Mouse (Mus musculus): ENCODE results near the gene Gm20388.
A peak's percentile ranks its signal among the peaks of the same experiment; 100 is the strongest.

Gene Gm20388

DNA sequence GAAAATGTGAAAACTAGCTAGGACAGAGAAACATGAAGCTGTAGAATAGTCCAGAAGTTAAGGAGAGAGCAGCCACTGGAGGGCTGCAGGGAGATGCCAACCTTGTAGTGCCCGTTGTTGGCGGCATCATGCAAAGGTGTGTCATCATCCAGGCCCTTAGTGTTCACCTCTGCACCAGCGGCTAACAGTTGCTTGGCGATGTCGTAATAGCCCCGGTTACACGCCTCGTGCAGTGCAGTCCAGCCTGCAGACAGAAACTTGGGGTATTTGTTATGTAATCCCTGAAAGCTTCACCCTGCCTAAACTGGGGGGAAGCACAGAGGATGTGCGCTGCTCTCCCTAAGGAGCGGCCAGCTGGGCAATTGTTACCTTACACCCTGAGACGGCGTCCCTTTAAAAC is 2987.8 kb downstream of the Gm20388 start:
- DNase-seq: peak in 1 of 2 experiments; percentile 18

DNA sequence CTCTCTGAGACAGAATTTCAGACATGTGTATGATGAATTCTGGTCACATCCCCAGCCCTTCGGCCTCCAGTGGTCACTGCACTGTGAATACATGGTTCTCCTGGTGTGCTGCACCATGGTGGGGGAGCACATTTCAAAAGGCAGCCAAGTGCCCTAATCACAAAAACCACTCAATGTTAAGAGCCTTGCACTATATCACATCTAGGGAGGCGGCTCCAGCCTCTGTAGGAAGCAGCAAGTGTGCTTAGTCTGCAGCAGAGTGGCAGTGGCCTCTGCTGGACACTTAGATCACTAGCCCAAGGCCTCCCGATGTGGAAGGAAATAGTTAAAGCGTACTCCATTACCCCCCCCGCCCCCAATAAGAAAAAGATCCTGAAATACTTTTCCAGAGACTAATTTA is 2988.4 kb downstream of the Gm20388 start:
- no peak for DNase-seq

- DNase-seq: no peak
These were observed 2990.8 kb downstream of the Gm20388 start for GRCm38 (mm10) chr8:122901476-122901875.

GRCm38 (mm10) chr8:122901892-122902515 is 2991.4 kb downstream of the Gm20388 start:
- no peak for DNase-seq

- DNase-seq: no peak
These were observed 2991.9 kb downstream of the Gm20388 start for GRCm38 (mm10) chr8:122902581-122902980.

- no peak for DNase-seq
These were observed 2992.4 kb downstream of the Gm20388 start for GRCm38 (mm10) chr8:122903002-122903401.

- DNase-seq: no peak
These were observed 2993.9 kb downstream of the Gm20388 start for GRCm38 (mm10) chr8:122904496-122904895.

- DNase-seq: no peak
These were observed 2994.7 kb downstream of the Gm20388 start for GRCm38 (mm10) chr8:122905346-122905745.

GRCm38 (mm10) chr8:122906463-122907021 is 2995.9 kb downstream of the Gm20388 start:
- DNase-seq: peak; percentile 89 to 90

GRCm38 (mm10) chr8:122912150-122912549 is 3001.5 kb downstream of the Gm20388 start:
- DNase-seq: no peak

DNA sequence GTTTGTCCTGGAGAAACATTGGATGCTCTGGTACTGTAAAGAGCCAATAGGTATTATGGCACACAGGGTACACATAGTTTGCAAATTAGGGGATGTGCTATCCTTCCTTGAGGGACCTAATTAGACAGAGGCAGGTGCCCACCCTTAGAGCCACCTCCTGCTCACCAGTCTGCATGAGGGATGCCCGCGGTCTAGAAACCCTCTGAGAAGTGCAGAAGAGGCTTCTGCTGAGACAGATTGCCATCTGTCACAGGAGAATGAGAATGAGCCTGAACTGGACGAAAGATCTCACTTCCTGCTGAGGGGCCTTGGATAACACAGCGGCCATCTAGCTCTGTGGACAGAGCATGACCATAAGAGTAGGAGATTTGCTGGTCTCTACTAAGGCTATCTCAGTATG is 3002.2 kb downstream of the Gm20388 start:
- no peak for DNase-seq

DNA sequence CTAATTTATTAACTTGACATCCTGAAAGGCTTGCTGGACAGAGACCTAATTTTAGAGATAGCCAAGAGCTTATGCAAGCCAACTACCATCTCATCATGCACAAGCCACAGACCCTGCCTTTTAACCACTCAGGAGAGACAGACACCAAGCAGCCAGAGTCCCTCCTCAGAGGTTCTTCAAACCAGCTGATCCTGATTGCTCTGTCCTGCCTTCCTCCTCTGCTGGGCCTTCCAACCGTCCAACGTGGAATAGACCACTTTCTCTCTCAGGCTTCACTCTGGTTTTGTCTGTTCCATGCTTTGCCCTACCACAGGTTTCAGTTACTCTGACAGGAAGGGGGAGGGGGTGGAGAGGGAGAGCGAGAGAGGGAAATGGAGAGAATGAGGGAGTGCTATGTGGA is 3006.1 kb downstream of the Gm20388 start:
- DNase-seq: no peak

DNA sequence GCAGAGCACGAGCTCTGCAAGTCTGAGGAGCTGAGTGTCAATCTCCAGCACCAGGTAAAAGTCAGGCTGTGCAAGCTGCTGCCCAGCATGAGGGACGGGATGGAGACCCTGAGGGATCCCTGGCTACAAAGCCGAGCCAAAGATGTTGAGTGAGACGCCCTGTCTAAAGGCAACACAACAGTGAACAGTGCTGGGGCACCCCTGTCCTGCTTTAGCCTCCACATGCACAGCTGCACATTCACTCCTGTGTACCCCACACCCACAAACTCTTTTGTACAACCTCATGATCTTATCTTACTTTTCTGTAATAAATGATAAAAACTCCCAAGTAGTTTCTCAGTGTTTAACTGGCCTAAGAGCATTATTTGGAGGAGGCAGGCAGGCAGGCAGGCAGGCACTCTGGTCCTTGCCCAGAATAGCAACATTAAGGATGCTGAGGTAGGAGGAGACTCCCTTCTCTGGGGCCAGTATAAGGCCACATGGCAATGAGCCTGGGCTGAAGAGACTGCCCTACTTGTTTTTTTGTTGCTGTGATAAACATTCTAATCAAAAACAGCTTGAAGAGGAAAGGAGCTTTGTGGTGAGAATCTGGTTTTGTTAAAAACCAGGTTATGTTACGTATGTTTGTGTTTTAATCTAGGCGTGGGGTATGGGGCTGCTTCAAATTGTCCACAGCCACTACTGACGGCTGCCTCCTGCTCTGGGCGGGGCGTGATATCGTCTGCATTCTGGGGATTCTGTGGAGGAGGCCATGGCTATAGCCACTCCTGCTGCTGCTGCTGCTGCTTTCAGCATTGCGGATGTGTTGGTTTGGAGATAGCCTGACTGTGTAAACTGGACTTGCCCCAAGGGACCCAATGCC is 3007.1 kb downstream of the Gm20388 start:
- DNase-seq: peak; percentile 53 to 68

DNA sequence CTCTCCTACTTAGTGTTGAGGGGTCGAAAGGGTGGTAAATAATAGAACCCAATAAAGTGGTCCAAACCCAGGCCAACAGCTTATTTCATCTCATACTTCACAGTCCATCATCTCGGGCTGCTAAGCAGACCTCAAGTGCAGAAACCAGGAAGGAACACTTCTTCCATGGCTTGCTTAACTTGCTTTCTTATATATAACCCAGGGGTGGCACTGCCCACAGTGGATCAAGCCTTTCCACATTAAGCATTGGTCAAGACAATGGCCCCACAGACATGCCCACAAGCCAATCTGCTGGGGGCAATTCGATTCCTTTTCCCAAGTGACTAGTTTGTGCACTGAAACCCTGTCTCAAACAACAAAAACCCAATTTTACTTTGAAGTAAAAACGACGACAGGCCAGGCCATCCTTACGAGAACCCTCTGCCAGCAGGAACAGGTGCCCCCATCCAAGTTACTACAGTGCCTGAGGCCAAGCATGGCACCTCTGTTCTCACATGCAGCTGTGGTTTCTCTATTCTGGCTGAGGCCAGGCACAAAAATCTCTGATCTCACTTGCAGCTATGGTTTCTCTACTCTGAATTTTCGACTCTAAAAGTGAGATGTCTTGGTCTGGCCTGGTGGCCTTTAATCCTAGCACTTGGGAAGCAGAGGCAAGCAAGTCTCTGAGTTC is 3007.9 kb downstream of the Gm20388 start:
- no peak for DNase-seq

- DNase-seq: no peak
These were observed 3010.2 kb downstream of the Gm20388 start for GRCm38 (mm10) chr8:122920890-122921289.

GRCm38 (mm10) chr8:122922945-122923344 is 3012.3 kb downstream of the Gm20388 start:
- no peak for DNase-seq

GRCm38 (mm10) chr8:122923431-122924090 is 3012.9 kb downstream of the Gm20388 start:
- DNase-seq: no peak

- no peak for DNase-seq
These were observed 3013.4 kb downstream of the Gm20388 start for GRCm38 (mm10) chr8:122924091-122924490.

GRCm38 (mm10) chr8:122925939-122926722 is 3015.5 kb downstream of the Gm20388 start:
- DNase-seq: no peak

GRCm38 (mm10) chr8:122926782-122927181 is 3016.1 kb downstream of the Gm20388 start:
- no peak for DNase-seq

DNA sequence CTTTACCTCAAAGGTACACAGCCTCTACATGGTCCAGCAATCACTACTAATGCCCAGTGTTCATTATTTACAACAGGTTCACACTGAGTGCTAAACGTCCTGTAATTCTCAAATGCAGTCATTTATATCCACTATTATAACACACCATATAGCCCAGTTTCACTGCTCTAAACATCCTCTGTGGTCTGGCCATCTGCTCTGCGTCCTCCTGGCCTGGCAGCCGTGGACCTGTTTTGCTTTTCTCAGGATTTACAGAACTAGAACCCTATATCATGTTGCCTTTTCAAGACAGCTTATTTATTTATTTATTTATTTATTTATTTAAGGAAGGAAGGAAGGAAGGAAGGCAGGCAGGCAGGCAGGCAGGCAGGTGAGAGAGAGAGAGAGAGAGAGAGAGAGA is 3017.2 kb downstream of the Gm20388 start:
- no peak for DNase-seq

- DNase-seq: no peak
These were observed 3018.1 kb downstream of the Gm20388 start for GRCm38 (mm10) chr8:122928631-122929224.
